Mouse (Mus musculus): ENCODE measurements around the gene Dbh.

DNA sequence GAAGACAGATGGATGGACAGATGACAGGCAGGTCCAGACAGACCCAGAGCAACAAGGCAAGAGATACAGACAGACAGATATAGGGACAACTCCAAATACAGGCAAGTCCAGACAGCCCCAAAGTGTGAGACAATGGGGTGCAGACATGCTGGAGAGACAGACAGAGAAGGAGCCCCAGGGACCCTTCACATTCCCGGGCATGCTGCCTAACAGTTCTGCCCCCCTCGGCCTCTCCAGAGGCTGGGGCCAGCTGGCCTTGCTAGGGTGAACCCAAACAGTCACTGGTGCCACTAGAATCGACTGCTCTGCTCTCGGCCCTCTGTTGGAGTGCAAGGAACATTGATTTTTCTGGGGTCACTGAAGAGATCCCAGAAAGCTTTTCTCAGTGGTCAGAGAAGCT lies 46.6 kb upstream of the Dbh start:
- no peak for TF ChIP-seq POLR2A (IDR thresholded peaks at IDR 0.05; ENCODE audit: control insufficient read depth, extremely low read depth, insufficient read depth, low read length, poor library complexity)
- no peak for TF ChIP-seq CTCF (IDR thresholded peaks at IDR 0.05; ENCODE audit: borderline replicate concordance, control insufficient read depth, extremely low read depth, insufficient read depth, low read length, poor library complexity)
